Mouse (Mus musculus): Measurements from ENCODE around the gene Zfp983. TPM values are rescaled to one million over a fixed set of nuclear protein-coding genes. Genes with fewer than 3 reads are reported as not detected.

Gene Zfp983
- 2.4 TPM for polyA plus RNA-seq (2014; fragmentation: Illumina TruSeq; extraction: RNeasy Lipid Tissue Mini Kit (QIAGEN cat#74804); ENCODE audit: low read depth, low replicate concordance)

GRCm38 (mm10) chr17:21650364-21650907 lies at the start of gene Zfp983:
Zfp983 (plus strand) TSS chr17:21650624.

GRCm38 (mm10) chr17:21691560-21691959 lies 41.1 kb downstream of the Zfp983 start, which contains the start of gene Gm10226:
Gm10226 (plus strand) TSS chr17:21691860.

GRCm38 (mm10) chr17:21707343-21707996 lies 57.0 kb downstream of the Zfp983 start, which contains the start of gene Zfp760:
Zfp760 (plus strand) TSS chr17:21707741.

Other genes starting within 250 kb of the Zfp983 start
- 54.2 TPM for gene Zfp54, start 227.4 kb upstream of the Zfp983 start, polyA plus RNA-seq (2014; fragmentation: Illumina TruSeq; extraction: RNeasy Lipid Tissue Mini Kit (QIAGEN cat#74804); ENCODE audit: low read depth, low replicate concordance)
- gene Zfp51, start 200.2 kb upstream of the Zfp983 start, polyA plus RNA-seq (2014; fragmentation: Illumina TruSeq; extraction: RNeasy Lipid Tissue Mini Kit (QIAGEN cat#74804); ENCODE audit: low read depth, low replicate concordance): 56.0 TPM
- 4.3 TPM for gene Zfp53, start 161.6 kb upstream of the Zfp983 start, polyA plus RNA-seq (2014; fragmentation: Illumina TruSeq; extraction: RNeasy Lipid Tissue Mini Kit (QIAGEN cat#74804); ENCODE audit: low read depth, low replicate concordance)
- 4.0 TPM for gene Zfp52, start 115.1 kb upstream of the Zfp983 start, polyA plus RNA-seq (2014; fragmentation: Illumina TruSeq; extraction: RNeasy Lipid Tissue Mini Kit (QIAGEN cat#74804); ENCODE audit: low read depth, low replicate concordance)
- gene Zfp948, start 83.6 kb upstream of the Zfp983 start, polyA plus RNA-seq (2014; fragmentation: Illumina TruSeq; extraction: RNeasy Lipid Tissue Mini Kit (QIAGEN cat#74804); ENCODE audit: low read depth, low replicate concordance): 5.5 TPM
- gene Gm10226, start 41.2 kb downstream of the Zfp983 start, polyA plus RNA-seq (2014; fragmentation: Illumina TruSeq; extraction: RNeasy Lipid Tissue Mini Kit (QIAGEN cat#74804); ENCODE audit: low read depth, low replicate concordance): 17.7 TPM
- 3.3 TPM for gene Zfp760, start 57.1 kb downstream of the Zfp983 start, polyA plus RNA-seq (2014; fragmentation: Illumina TruSeq; extraction: RNeasy Lipid Tissue Mini Kit (QIAGEN cat#74804); ENCODE audit: low read depth, low replicate concordance)
- gene Zfp229, start 80.2 kb downstream of the Zfp983 start, polyA plus RNA-seq (2014; fragmentation: Illumina TruSeq; extraction: RNeasy Lipid Tissue Mini Kit (QIAGEN cat#74804); ENCODE audit: low read depth, low replicate concordance): 6.4 TPM
- 2.9 TPM for gene Zfp820, start 195.1 kb downstream of the Zfp983 start, polyA plus RNA-seq (2014; fragmentation: Illumina TruSeq; extraction: RNeasy Lipid Tissue Mini Kit (QIAGEN cat#74804); ENCODE audit: low read depth, low replicate concordance)

Measured in testis, adult 10 weeks (tissue).